Mouse (Mus musculus) splenic B cell, adult 2 months (primary cell): Measurements from ENCODE around the gene Prrt2.

Experiments used
- DNase-seq: peaks from one replicate; pipeline ENCODE4 v3.0.0-alpha.2; 2011; ENCODE audit warnings: low read depth, low spot score
- H3K27me3 ChIP-seq: 2 replicates; pipeline ENCODE4 v1.6.1; 2012; ENCODE audit warnings: mild to moderate bottlenecking, low read length, moderate library complexity, mixed read lengths; ENCODE audit not compliant: control insufficient read depth, poor library complexity, insufficient read depth, severe bottlenecking
- H3K36me3 ChIP-seq: 2 replicates; pipeline ENCODE4 v1.6.1; 2012; ENCODE audit warnings: mild to moderate bottlenecking, low read length, moderate library complexity, mixed read lengths; ENCODE audit not compliant: control insufficient read depth, poor library complexity, insufficient read depth, severe bottlenecking

Prrt2 gene

DNA sequence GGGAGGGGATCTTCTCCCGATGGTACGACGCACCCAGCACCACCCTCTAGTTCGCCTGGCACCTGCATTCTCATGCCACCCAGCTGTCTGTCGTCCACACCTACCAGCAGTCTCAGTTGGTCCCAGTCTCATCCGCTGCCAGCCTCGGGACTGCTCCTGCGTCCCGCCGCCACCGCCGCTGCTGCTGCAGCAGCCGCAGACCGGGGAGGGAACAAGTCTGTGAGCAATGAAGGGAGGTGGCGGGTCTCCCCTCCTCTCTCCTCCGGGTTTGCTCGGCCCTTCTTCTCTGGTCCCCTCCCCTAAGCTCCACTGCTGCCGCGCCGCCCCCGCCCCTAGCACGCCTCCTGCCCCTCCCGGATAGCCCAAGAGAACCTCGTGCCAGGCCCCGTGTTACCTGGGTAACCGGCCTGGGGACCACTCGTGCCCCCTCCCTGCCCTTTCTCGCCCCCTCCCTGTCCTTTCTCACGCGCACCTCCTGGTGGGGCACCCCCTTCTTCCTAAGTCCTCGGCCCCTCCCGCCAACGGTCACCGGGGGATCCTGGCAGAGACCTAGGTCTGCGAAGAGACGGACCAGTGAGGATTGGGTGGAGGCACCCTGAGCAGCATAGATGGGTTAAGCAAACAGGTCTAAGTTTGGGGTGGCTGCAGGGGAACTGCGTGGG is at the start of gene Prrt2, which contains the start of gene Gm42742:
Gene Prrt2, minus strand, starts transcription at position 311 of the 662 bp plus-strand sequence.
Gene Gm42742, minus strand, starts transcription at position 197 of the 662 bp plus-strand sequence.
- no peaks in the 10 kb centered on the region for H3K27me3 ChIP-seq
- peak; percentile 37 for DNase-seq
- peaks cover 8% of the 10 kb centered on the region for H3K36me3 ChIP-seq

GRCm38 (mm10) chr7:127066317-127066716 is 45.3 kb upstream of the Prrt2 start:
- DNase-seq: no peak
- H3K27me3 ChIP-seq: no peaks in the 10 kb centered on the region
- no peaks in the 10 kb centered on the region for H3K36me3 ChIP-seq

GRCm38 (mm10) chr7:127065538-127065937 is 44.5 kb upstream of the Prrt2 start:
- no peaks in the 10 kb centered on the region for H3K36me3 ChIP-seq
- DNase-seq: peak; percentile 39
- no peaks in the 10 kb centered on the region for H3K27me3 ChIP-seq

- H3K27me3 ChIP-seq: no peaks in the 10 kb centered on the region
- H3K36me3 ChIP-seq: no peaks in the 10 kb centered on the region
- DNase-seq: no peak
Observed at GRCm38 (mm10) chr7:127055026-127055585, 34.1 kb upstream of the Prrt2 start.

DNA sequence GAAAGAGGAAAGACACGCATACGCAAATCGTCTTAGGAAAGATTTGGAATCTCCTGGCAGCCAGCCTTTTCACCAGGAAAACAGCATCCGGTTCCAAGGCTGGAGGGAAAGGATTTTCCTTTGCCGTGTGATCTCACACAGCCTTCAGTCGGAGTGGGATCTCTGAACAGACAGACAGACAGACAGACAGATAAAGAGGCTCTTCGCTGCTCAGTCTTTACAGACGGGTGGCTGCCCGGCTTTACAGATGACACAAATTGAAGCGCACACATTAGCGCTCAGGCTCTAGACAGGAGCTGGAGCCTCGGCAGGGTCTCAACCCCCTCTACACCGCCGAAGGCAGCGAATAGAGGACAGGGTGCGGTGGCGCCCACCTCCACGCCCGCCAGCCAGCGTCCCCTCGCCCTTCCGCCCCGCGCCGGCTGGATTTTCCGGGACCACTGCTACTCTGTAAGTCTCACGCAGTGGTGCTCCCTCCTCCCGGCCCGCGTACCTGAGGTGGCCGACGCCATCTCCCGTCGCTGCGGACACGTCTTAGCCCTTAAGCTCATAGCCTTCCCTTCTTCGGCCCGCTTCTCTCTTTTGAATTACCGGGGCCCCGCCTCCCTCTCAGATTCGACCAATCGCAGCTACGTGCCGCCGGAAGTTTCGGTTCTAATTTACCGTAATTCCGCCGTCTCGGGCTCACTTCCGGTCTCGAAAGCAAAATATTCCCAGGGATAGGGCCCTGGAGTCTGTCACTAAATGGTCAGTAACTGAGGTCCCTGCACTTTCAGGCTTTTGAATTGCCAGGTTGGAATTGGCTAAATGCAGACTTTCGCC is 21.1 kb upstream of the Prrt2 start, which contains the start of gene Kif22:
Gene Kif22, minus strand, starts transcription at position 621 of the 822 bp plus-strand sequence.
- H3K36me3 ChIP-seq: no peaks in the 10 kb centered on the region
- DNase-seq: peak; percentile 88
- no peaks in the 10 kb centered on the region for H3K27me3 ChIP-seq

- Histone ChIP-seq H3K27me3 (no peaks in the 10 kb centered on the region), H3K36me3 (no peaks in the 10 kb centered on the region)
- DNase-seq: no peak
Observed at GRCm38 (mm10) chr7:127031244-127031643, 10.2 kb upstream of the Prrt2 start.

DNA sequence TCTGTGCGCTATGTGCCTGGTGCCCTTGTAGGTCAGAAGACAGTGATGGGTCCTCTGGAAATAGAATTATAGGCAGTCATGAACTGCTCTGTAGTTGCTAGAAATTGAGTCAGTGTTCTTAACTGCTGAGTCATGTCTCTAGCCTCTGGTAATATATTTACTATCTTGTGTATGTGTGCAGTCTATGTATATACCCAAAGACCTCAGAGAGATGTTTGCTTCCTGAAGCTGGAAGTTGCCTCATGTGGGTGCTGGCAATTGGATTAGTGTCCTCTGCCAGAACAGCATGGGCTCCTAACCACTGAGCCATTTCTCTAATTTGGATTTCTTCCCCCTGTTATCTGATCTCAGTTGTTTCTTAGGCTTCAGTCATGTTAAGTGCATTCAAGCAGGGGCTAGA is 9.2 kb upstream of the Prrt2 start:
- H3K27me3 ChIP-seq: no peaks in the 10 kb centered on the region
- no peak for DNase-seq
- H3K36me3 ChIP-seq: no peaks in the 10 kb centered on the region

DNA sequence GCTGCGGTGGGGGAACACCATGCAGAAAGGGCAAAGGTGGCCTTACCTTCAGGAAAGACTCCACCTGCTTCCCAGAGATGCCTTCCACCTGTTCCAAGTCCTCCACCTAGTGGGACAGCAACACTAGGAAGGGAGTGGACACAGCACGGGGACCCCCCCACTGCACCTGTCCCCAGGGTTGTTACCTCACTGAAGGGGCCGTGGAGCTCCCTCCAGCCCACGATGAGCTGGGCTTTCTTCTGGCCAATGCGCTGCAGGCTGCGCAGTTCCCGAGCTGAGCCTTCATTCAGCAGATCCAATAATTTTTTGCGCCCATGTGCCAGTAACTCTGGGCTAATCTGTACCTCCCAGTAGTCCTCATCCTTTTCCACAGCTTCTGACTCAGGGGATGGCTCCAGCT is 6.9 kb upstream of the Prrt2 start:
- Histone ChIP-seq H3K36me3 (peaks cover 8% of the 10 kb centered on the region), H3K27me3 (no peaks in the 10 kb centered on the region)
- DNase-seq: no peak

- Histone ChIP-seq H3K27me3 (no peaks in the 10 kb centered on the region), H3K36me3 (peaks cover 8% of the 10 kb centered on the region)
- peak; percentile 100 for DNase-seq
Observed at GRCm38 (mm10) chr7:127026984-127027726, 6.1 kb upstream of the Prrt2 start, which contains the start of gene Maz. TSS of gene Maz (minus strand) at chr7:127027037.

DNA sequence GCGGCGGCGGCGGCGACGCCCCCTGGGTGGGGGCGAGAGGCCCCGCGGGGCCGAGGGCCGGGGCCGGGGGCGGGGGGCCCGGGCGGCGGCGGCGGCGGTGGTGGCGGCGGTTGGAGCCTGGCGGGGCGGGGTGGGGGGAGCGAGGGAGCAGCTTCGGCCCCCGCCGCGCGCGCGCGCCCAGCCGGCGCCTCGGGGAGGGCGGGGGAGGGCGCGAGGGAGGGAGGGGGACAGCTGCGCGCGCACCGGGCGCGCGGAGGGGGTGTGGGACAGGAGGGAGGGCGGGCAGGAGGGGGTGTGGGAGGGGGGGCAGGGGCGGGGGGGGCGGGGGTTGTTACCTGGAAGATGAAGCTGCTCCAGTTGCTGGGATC is 5.6 kb upstream of the Prrt2 start:
- Histone ChIP-seq H3K27me3 (no peaks in the 10 kb centered on the region), H3K36me3 (peaks cover 8% of the 10 kb centered on the region)
- peak; percentile 90 for DNase-seq

GRCm38 (mm10) chr7:127026161-127026600 is 5.2 kb upstream of the Prrt2 start:
- no peaks in the 10 kb centered on the region for H3K27me3 ChIP-seq
- DNase-seq: peak; percentile 62
- peaks cover 8% of the 10 kb centered on the region for H3K36me3 ChIP-seq

DNA sequence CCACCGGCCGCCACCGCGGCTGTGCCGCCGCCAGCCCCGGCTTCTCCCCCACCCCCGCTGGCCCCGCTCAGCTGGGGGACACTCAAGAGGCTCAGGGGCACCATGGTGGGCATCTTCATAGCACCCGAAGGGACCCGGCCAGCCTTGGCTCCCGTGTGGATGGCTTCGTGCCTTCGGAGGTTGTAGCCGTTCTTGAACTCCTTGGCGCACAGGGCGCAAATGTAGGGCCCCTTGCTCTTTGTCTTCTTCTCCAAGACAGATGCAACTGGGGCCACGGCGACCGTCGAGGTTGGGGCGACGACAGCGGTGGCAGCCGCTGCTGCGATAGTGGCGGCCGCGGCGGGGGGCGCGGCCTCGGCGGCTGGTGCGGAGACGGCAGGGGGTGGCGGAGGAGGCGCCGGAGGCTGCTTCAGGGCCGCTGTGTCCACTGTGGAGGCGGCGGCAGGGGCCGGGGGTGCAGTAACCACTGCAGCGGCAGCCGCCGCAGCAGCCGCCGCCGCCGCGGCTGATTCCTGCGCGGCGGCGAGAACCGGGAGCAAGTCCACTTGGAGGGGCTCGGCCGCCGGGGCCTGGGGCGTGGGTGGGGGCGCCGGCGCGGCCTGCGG is 4.6 kb upstream of the Prrt2 start:
- DNase-seq: no peak
- Histone ChIP-seq H3K27me3 (no peaks in the 10 kb centered on the region), H3K36me3 (peaks cover 8% of the 10 kb centered on the region)

DNA sequence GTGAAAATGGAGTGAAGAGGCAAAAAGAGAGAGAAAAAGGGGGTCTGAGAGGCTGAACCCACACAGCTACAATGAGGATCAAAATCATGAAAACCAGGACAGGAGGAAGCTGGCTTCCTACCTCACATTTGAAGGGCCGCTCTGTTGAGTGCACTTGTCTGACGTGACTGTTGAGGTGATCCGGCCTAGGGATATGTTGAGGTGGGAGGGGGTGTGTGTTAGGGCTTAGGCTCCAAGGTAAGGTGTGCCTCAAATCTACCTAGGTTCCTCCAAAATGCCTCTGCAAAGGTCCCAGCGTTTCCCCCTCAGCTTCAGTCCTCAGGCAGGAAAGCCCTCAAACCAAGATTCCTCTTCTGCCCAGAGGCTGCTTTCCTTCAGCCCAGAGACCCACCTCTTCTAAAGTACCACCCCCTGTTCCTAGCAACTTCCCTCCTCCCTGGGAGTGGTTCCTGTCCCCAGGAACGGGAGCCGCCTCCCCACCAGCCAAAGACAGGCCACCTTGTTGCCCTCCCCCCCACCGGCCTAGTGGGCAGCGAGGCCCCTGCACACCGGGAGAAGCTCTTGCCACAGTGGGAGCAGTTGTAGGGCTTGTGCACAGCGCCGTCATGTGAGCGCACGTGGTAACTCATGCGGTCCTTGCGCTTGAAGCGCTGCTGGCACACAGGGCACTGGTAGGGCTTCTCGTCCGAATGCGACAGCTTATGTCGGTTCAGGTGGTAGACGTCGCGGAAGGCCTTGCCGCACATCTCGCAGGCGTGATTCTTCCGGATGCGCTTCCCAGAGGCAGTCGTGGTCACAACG is 3.9 kb upstream of the Prrt2 start:
- no peaks in the 10 kb centered on the region for H3K27me3 ChIP-seq
- H3K36me3 ChIP-seq: peaks cover 8% of the 10 kb centered on the region
- peak; percentile 88 for DNase-seq
